Mouse (Mus musculus): ENCODE data around the gene Zfp28. TPM values are rescaled to one million over a fixed set of nuclear protein-coding genes. Genes with fewer than 3 reads are reported as not detected.

Zfp28 gene
- polyA plus RNA-seq, 1 experiment, result 3.6 TPM

Other genes with a start within 250 kb of the Zfp28 start
- 28.2 and 41.7 TPM in 2 replicates for gene Zfp787, start 227.3 kb upstream of the Zfp28 start, polyA plus RNA-seq (2012; ENCODE audit: insufficient read depth, insufficient read length, missing spikeins)
- gene Zfp444, start 211.1 kb upstream of the Zfp28 start, polyA plus RNA-seq (2012; ENCODE audit: insufficient read depth, insufficient read length, missing spikeins), result 5.1 and 7.7 TPM in 2 replicates
- gene Galp, start 186.2 kb upstream of the Zfp28 start, polyA plus RNA-seq (2012; ENCODE audit: insufficient read depth, insufficient read length, missing spikeins), result not detected in 2 replicates
- not detected in 2 replicates for gene Zscan5b, start 161.0 kb upstream of the Zfp28 start, polyA plus RNA-seq (2012; ENCODE audit: insufficient read depth, insufficient read length, missing spikeins)
- not detected in 2 replicates for gene Epp13, start 130.6 kb upstream of the Zfp28 start, polyA plus RNA-seq (2012; ENCODE audit: insufficient read depth, insufficient read length, missing spikeins)
- gene Zfp667, start 96.7 kb upstream of the Zfp28 start, polyA plus RNA-seq (2012; ENCODE audit: insufficient read depth, insufficient read length, missing spikeins), result 3.4 and 4.6 TPM in 2 replicates
- gene Zfp583, start 52.0 kb upstream of the Zfp28 start, polyA plus RNA-seq (2012; ENCODE audit: insufficient read depth, insufficient read length, missing spikeins), result 2.3 and 5.4 TPM in 2 replicates
- 0.36 TPM in 1 of 2 replicates, not detected in the other for gene Gm3854, start 39.5 kb upstream of the Zfp28 start, polyA plus RNA-seq (2012; ENCODE audit: insufficient read depth, insufficient read length, missing spikeins)
- 1.9 and 2.0 TPM in 2 replicates for gene Zfp78, start 20.0 kb upstream of the Zfp28 start, polyA plus RNA-seq (2012; ENCODE audit: insufficient read depth, insufficient read length, missing spikeins)
- not detected in 2 replicates for gene Smim17, start 15.4 kb downstream of the Zfp28 start, polyA plus RNA-seq (2012; ENCODE audit: insufficient read depth, insufficient read length, missing spikeins)
- gene Gm20715, start 27.0 kb downstream of the Zfp28 start, polyA plus RNA-seq (2012; ENCODE audit: insufficient read depth, insufficient read length, missing spikeins), result not detected in 2 replicates
- gene Olfr1344, start 55.4 kb downstream of the Zfp28 start, polyA plus RNA-seq (2012; ENCODE audit: insufficient read depth, insufficient read length, missing spikeins), result not detected in 2 replicates
- not detected in 2 replicates for gene Olfr1336, start 72.9 kb downstream of the Zfp28 start, polyA plus RNA-seq (2012; ENCODE audit: insufficient read depth, insufficient read length, missing spikeins)
- not detected in 2 replicates for gene Olfr1346, start 83.8 kb downstream of the Zfp28 start, polyA plus RNA-seq (2012; ENCODE audit: insufficient read depth, insufficient read length, missing spikeins)
- not detected in 2 replicates for gene Olfr5, start 103.6 kb downstream of the Zfp28 start, polyA plus RNA-seq (2012; ENCODE audit: insufficient read depth, insufficient read length, missing spikeins)
- not detected in 2 replicates for gene Olfr1347, start 116.5 kb downstream of the Zfp28 start, polyA plus RNA-seq (2012; ENCODE audit: insufficient read depth, insufficient read length, missing spikeins)
- not detected in 2 replicates for gene Olfr1348, start 125.5 kb downstream of the Zfp28 start, polyA plus RNA-seq (2012; ENCODE audit: insufficient read depth, insufficient read length, missing spikeins)
- not detected in 2 replicates for gene Olfr1349, start 139.7 kb downstream of the Zfp28 start, polyA plus RNA-seq (2012; ENCODE audit: insufficient read depth, insufficient read length, missing spikeins)
- gene Olfr1350, start 181.5 kb downstream of the Zfp28 start, polyA plus RNA-seq (2012; ENCODE audit: insufficient read depth, insufficient read length, missing spikeins), result not detected in 2 replicates